Mouse (Mus musculus): ENCODE measurements around the gene Gm8180. TPM values are rescaled to one million over a fixed set of nuclear protein-coding genes. Genes with fewer than 3 reads are reported as not detected.
"Not testable (repeated sequence)": the region's sequence is repeated elsewhere in the genome, so short reads cannot be mapped to it uniquely, and the experiment has no call there.

Gm8180 gene
- polyA plus RNA-seq, 1 experiment from 2014 or later: not detected

DNA sequence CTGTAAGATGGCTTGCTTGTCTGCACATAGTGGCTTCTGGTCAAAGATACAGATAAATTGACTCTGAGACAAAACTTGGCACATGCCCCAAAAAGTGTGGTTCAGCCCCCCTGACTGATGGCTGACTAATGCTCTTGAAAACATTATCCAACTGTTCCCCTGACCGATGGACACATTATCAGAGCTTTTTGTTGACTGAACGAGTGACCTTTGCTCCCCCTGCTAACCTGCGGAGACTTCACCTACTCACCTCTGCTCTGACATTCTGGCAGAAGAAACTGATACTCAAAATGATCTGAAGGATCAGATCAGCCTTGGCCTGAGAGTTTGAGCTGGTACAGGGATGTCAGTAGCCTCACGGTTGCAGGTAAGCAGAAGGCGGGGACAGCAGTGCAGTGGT is 9.3 kb upstream of the Gm8180 start:
- not testable (repeated sequence) for H3K27ac ChIP-seq (ENCODE audit: low read depth, low read length); H3K4me3 ChIP-seq (ENCODE audit: low read depth, low read length); ATAC-seq; H3K4me1 ChIP-seq (ENCODE audit: control insufficient read depth, insufficient read depth, low read length); H3K9ac ChIP-seq (ENCODE audit: low read length); H3K36me3 ChIP-seq (ENCODE audit: control insufficient read depth, insufficient read depth, low read length); H3K9me3 ChIP-seq (replicated peaks; ENCODE audit: control insufficient read depth, low read length); H3K4me2 ChIP-seq (ENCODE audit: low read length); H3K27me3 ChIP-seq (replicated peaks; ENCODE audit: control insufficient read depth, insufficient read depth, low read length); DNase-seq (ENCODE audit: low spot score)
- WGBS: 91% methylated on average over 5 of the region's 5 CpGs

DNA sequence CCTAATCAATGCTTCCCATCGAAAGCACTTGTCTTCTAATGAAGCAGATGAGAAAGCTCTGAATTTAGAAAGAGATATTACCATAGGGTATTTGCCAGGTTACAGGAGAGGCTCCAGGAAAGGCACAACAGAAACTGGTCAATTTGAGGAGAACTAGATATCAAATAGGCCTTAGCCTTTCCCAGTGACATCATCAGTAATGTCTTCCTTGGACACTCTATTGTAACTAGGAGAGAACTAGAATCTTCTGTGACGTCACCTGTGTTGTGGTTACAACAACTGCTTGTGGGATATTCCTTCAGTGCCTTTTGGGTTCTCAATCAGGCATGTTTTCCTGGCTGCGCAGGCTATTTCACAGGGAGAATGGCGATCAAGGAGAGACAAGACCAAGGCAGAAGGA is 37.0 kb downstream of the Gm8180 start, which contains the start of gene Gm6526:
Gene Gm6526 (plus strand): TSS at position 301 of the 400 bp plus-strand sequence.
- not testable (repeated sequence) for DNase-seq (ENCODE audit: low spot score); ATAC-seq; H3K27ac ChIP-seq (ENCODE audit: low read depth, low read length); H3K4me1 ChIP-seq (ENCODE audit: control insufficient read depth, insufficient read depth, low read length); H3K27me3 ChIP-seq (replicated peaks; ENCODE audit: control insufficient read depth, insufficient read depth, low read length); H3K4me3 ChIP-seq (ENCODE audit: low read depth, low read length); H3K36me3 ChIP-seq (ENCODE audit: control insufficient read depth, insufficient read depth, low read length); H3K9ac ChIP-seq (ENCODE audit: low read length); H3K9me3 ChIP-seq (replicated peaks; ENCODE audit: control insufficient read depth, low read length); H3K4me2 ChIP-seq (ENCODE audit: low read length)
- 83% methylated on average over 4 of the region's 4 CpGs for WGBS

Other genes starting within 250 kb of the Gm8180 start
- gene Gm5799, start 241.2 kb downstream of the Gm8180 start, polyA plus RNA-seq (2014; fragmentation: Nextera tagmentation; extraction: Ambion mirVana): not detected in 2 replicates
- not detected in 2 replicates for gene Gm17654, start 205.6 kb downstream of the Gm8180 start, polyA plus RNA-seq (2014; fragmentation: Nextera tagmentation; extraction: Ambion mirVana)
- gene Gm10375, start 176.7 kb downstream of the Gm8180 start, polyA plus RNA-seq (2014; fragmentation: Nextera tagmentation; extraction: Ambion mirVana): not detected in 2 replicates
- gene Gm8165, start 107.5 kb downstream of the Gm8180 start, polyA plus RNA-seq (2014; fragmentation: Nextera tagmentation; extraction: Ambion mirVana): not detected in 2 replicates
- 1.5 and 2.2 TPM in 2 replicates for gene Gm7324, start 86.9 kb downstream of the Gm8180 start, polyA plus RNA-seq (2014; fragmentation: Nextera tagmentation; extraction: Ambion mirVana)
- not detected in 2 replicates for gene Gm16506, start 57.3 kb downstream of the Gm8180 start, polyA plus RNA-seq (2014; fragmentation: Nextera tagmentation; extraction: Ambion mirVana)
- gene Gm6526, start 36.9 kb downstream of the Gm8180 start, polyA plus RNA-seq (2014; fragmentation: Nextera tagmentation; extraction: Ambion mirVana): not detected in 2 replicates
- not detected in 2 replicates for gene Ear1, start 90.8 kb upstream of the Gm8180 start, polyA plus RNA-seq (2014; fragmentation: Nextera tagmentation; extraction: Ambion mirVana)
- not detected in 2 replicates for gene Ear10, start 138.8 kb upstream of the Gm8180 start, polyA plus RNA-seq (2014; fragmentation: Nextera tagmentation; extraction: Ambion mirVana)
- gene Gm8113, start 140.6 kb upstream of the Gm8180 start, polyA plus RNA-seq (2014; fragmentation: Nextera tagmentation; extraction: Ambion mirVana): 6.0 and 6.2 TPM in 2 replicates
- gene Ang5, start 172.3 kb upstream of the Gm8180 start, polyA plus RNA-seq (2014; fragmentation: Nextera tagmentation; extraction: Ambion mirVana): not detected in 2 replicates
- not detected in 2 replicates for gene Ang6, start 217.5 kb upstream of the Gm8180 start, polyA plus RNA-seq (2014; fragmentation: Nextera tagmentation; extraction: Ambion mirVana)